Mouse (Mus musculus): ENCODE results near the gene Psmd3. TPM values are rescaled to one million over a fixed set of nuclear protein-coding genes. Genes with fewer than 3 reads are reported as not detected.
"Not testable (repeated sequence)": the region's sequence is repeated elsewhere in the genome, so short reads cannot be mapped to it uniquely, and the experiment has no call there.

The Psmd3 gene
- polyA plus RNA-seq, 1 experiment from 2014 or later, result 201 TPM

- Histone ChIP-seq H3K9ac (ENCODE audit: low read depth, low read length) (no peak overlapping the region), H3K4me2 (no peak overlapping the region)
- 92% methylated on average over 22 of the region's 22 CpGs for WGBS
Measured at GRCm38 (mm10) chr11:98707401-98708281, 25.3 kb downstream of the Psmd3 start.

GRCm38 (mm10) chr11:98708282-98708956 lies 26.1 kb downstream of the Psmd3 start:
- Histone ChIP-seq H3K36me3 (ENCODE audit: control insufficient read depth, insufficient read depth, low read length) (peaks cover 44% of the 10 kb centered on the region), H3K4me1 (replicated peaks; ENCODE audit: control insufficient read depth, insufficient read depth, low read length) (peaks cover 20% of the 10 kb centered on the region), H3K27ac (ENCODE audit: low read depth, low read length) (no peak overlapping the region), H3K4me3 (ENCODE audit: low read depth, low read length) (no peak overlapping the region), H3K9me3 (ENCODE audit: control insufficient read depth, low read length) (no peaks in the 10 kb centered on the region), H3K4me2 (no peak overlapping the region), H3K9ac (ENCODE audit: low read depth, low read length) (no peak overlapping the region), H3K27me3 (replicated peaks; ENCODE audit: control insufficient read depth, insufficient read depth, low read length) (no peaks in the 10 kb centered on the region)
- 80% methylated on average over 19 of the region's 19 CpGs for WGBS
- DNase-seq (ENCODE audit: low spot score), result no peak
- ATAC-seq (replicated peaks; ENCODE audit: low FRiP score), result no peak

More at GRCm38 (mm10) chr11:98707401-98708281, 25.3 kb downstream of the Psmd3 start:
- H3K27ac ChIP-seq (ENCODE audit: low read depth, low read length), result no peak overlapping the region
- no peaks in the 10 kb centered on the region for H3K9me3 ChIP-seq (ENCODE audit: control insufficient read depth, low read length)
- H3K4me3 ChIP-seq (ENCODE audit: low read depth, low read length), result no peak overlapping the region
- H3K36me3 ChIP-seq (ENCODE audit: control insufficient read depth, insufficient read depth, low read length), result peaks cover 42% of the 10 kb centered on the region
- ATAC-seq (replicated peaks; ENCODE audit: low FRiP score) (no peak), DNase-seq (ENCODE audit: low spot score) (no peak)
- H3K27me3 ChIP-seq (replicated peaks; ENCODE audit: control insufficient read depth, insufficient read depth, low read length), result no peaks in the 10 kb centered on the region
- H3K4me1 ChIP-seq (replicated peaks; ENCODE audit: control insufficient read depth, insufficient read depth, low read length), result peaks cover 20% of the 10 kb centered on the region

DNA sequence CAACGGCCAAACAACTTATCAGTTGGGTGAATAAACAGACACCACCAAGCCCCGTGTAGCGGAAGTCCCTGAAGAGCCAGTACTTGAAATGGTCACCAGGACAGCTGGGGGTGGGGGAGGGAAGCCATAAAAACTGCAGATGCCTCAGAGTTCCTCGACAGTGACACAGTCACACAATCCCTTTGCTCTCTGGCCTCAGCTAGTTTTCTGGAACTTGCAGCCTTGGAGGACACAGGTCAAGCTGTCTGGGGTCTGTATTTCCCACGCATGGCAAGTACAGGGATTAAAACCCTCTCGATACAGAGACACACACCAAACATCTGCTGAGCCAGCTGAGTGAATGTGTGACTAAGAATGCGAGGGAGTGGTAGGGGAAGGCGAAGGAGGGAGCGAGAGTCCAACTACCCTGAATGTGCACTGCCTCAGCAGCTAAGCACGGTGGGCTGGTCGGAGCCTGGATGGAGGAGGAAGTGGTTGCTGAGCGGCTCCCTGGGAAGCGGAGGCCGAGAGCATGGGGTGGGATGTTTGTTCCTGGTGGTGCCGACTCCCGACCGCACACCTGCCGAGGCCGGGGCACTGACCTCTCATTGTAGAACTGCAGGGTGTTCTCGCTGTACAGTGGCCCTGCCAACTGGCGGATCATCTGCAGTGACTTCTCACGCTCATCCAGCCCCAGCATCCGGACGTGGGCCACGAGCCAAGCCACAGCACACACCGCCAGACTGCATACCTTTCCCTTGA lies 26.8 kb downstream of the Psmd3 start:
- Histone ChIP-seq H3K9me3 (ENCODE audit: control insufficient read depth, low read length) (no peaks in the 10 kb centered on the region), H3K27me3 (replicated peaks; ENCODE audit: control insufficient read depth, insufficient read depth, low read length) (no peaks in the 10 kb centered on the region), H3K4me2 (peak overlapping the region; percentile 5; the same call in 1 of the 2 replicates), H3K4me3 (ENCODE audit: low read depth, low read length) (no peak overlapping the region), H3K9ac (ENCODE audit: low read depth, low read length) (no peak overlapping the region; the same call in 1 of the 2 replicates), H3K4me1 (replicated peaks; ENCODE audit: control insufficient read depth, insufficient read depth, low read length) (peaks cover 20% of the 10 kb centered on the region), H3K36me3 (ENCODE audit: control insufficient read depth, insufficient read depth, low read length) (peaks cover 48% of the 10 kb centered on the region), H3K27ac (ENCODE audit: low read depth, low read length) (no peak overlapping the region)
- DNase-seq (ENCODE audit: low spot score), result no peak
- WGBS, result 76% methylated on average over 26 of the region's 26 CpGs
- ATAC-seq (replicated peaks; ENCODE audit: low FRiP score), result no peak

DNA sequence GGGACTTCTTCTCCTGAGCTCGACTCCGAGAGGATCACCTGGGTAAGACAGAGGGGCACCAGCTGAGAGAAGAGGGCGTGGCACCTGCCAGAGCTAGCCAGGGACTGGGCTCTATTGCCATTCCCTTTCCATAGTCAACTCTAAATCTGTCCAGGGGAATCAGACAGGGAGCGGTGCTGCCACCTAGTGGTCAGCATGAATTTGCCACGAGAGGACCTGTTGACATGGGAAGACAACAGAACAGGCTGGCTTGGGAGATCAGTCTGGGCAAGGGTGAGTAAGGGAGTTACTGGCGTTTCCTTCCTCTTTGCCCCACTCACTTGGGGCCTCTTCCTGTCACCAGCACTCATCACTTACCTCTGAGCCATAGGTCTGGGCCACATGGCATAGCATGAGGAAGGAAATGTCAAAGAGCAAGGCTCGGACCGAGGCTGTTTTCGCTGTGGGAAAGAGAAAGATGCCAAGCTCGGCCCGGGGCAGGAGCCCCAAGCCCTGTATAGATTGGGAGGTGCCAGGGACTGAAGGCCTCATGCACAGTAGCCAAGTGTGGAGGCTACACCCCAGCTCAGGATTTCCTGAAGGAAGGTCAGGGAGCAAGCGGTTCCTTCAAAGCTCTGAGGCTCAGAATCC lies 28.2 kb downstream of the Psmd3 start:
- peaks cover 20% of the 10 kb centered on the region for H3K4me1 ChIP-seq (replicated peaks; ENCODE audit: control insufficient read depth, insufficient read depth, low read length)
- peak; percentile 80 for DNase-seq (ENCODE audit: low spot score)
- no peaks in the 10 kb centered on the region for H3K27me3 ChIP-seq (replicated peaks; ENCODE audit: control insufficient read depth, insufficient read depth, low read length)
- H3K4me3 ChIP-seq (ENCODE audit: low read depth, low read length), result no peak overlapping the region
- peak; percentile 51 for ATAC-seq (replicated peaks; ENCODE audit: low FRiP score)
- H3K36me3 ChIP-seq (ENCODE audit: control insufficient read depth, insufficient read depth, low read length), result peaks cover 43% of the 10 kb centered on the region
- no peak overlapping the region for H3K27ac ChIP-seq (ENCODE audit: low read depth, low read length)
- H3K9me3 ChIP-seq (ENCODE audit: control insufficient read depth, low read length), result no peaks in the 10 kb centered on the region
- no peak overlapping the region for H3K4me2 ChIP-seq
- no peak overlapping the region for H3K9ac ChIP-seq (ENCODE audit: low read depth, low read length)
- 37% methylated on average over 12 of the region's 12 CpGs for WGBS

DNA sequence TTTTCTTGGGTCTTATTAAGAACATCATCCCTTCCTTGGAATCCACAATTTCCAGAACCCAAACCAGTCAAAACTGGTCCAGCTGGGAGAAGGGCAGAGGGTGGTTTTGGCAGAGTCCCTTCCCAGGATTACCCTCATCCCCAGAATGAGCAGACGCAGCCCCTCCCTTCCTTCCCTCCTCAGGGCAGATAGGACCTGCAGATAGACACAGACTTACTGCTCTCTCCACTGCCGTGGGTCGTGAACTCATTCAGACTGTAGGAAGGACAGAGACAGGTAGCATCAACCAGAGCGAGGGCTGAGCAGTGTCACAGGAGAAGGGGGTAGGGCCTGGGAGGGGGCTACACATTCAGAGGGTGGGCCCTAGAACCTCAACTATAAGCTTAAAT lies 28.7 kb downstream of the Psmd3 start:
- no peak overlapping the region for H3K9ac ChIP-seq (ENCODE audit: low read depth, low read length)
- DNase-seq (ENCODE audit: low spot score) (no peak), ATAC-seq (replicated peaks; ENCODE audit: low FRiP score) (no peak)
- H3K4me3 ChIP-seq (ENCODE audit: low read depth, low read length), result no peak overlapping the region
- no peaks in the 10 kb centered on the region for H3K9me3 ChIP-seq (ENCODE audit: control insufficient read depth, low read length)
- no peak overlapping the region for H3K27ac ChIP-seq (ENCODE audit: low read depth, low read length)
- WGBS, result 56% methylated on average over 4 of the region's 4 CpGs
- no peaks in the 10 kb centered on the region for H3K27me3 ChIP-seq (replicated peaks; ENCODE audit: control insufficient read depth, insufficient read depth, low read length)
- H3K4me2 ChIP-seq, result no peak overlapping the region
- peaks cover 45% of the 10 kb centered on the region for H3K36me3 ChIP-seq (ENCODE audit: control insufficient read depth, insufficient read depth, low read length)
- H3K4me1 ChIP-seq (replicated peaks; ENCODE audit: control insufficient read depth, insufficient read depth, low read length), result peaks cover 20% of the 10 kb centered on the region

DNA sequence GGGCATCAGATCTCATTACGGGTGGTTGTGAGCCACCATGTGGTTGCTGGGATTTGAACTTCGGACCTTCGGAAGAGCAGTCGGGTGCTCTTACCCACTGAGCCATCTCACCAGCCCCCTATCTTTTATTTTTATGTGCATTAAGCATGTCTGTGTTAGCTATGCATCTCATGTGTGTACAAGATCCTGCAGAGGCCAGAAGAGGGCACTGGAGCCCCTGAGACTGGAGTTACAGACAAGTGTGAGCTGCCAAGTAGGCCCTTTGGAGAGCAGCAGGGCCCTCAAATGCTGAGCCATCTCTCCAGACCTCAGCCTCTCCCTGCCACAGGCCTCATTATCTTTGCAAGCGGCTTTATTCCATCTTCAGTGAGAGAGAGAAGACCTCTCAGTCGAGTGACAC lies 29.7 kb downstream of the Psmd3 start:
- 78% methylated on average over 6 of the region's 6 CpGs for WGBS
- DNase-seq (ENCODE audit: low spot score), result not testable (repeated sequence)

DNA sequence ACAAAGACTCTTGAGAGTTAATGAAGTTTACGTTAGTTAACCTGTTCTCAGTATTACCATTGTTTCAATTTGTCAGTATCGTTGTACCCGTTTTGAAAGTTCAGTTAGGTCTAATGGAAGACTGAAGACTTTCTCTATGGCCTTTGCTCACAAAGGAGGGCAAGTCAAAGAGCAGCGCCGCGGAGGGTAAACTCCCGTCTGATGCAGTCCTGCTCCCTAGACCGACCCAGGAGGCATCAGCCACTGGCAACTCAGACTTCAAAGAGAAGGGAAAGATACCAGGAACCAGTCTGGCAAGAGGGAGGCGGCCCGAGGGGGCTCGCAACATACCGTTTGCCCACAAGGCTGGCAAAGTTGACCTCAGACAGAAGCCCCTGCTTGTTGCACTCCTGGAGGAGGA lies 31.3 kb downstream of the Psmd3 start:
- H3K27ac ChIP-seq (ENCODE audit: low read depth, low read length), result no peak overlapping the region
- H3K4me3 ChIP-seq (ENCODE audit: low read depth, low read length), result no peak overlapping the region
- DNase-seq (ENCODE audit: low spot score) (no peak), ATAC-seq (replicated peaks; ENCODE audit: low FRiP score) (no peak)
- H3K4me1 ChIP-seq (replicated peaks; ENCODE audit: control insufficient read depth, insufficient read depth, low read length), result peaks cover 20% of the 10 kb centered on the region
- H3K9ac ChIP-seq (ENCODE audit: low read depth, low read length), result no peak overlapping the region
- H3K4me2 ChIP-seq, result no peak overlapping the region
- no peaks in the 10 kb centered on the region for H3K27me3 ChIP-seq (replicated peaks; ENCODE audit: control insufficient read depth, insufficient read depth, low read length)
- WGBS, result 83% methylated on average over 12 of the region's 12 CpGs
- peaks cover 41% of the 10 kb centered on the region for H3K36me3 ChIP-seq (ENCODE audit: control insufficient read depth, insufficient read depth, low read length)
- H3K9me3 ChIP-seq (ENCODE audit: control insufficient read depth, low read length), result no peaks in the 10 kb centered on the region

More for the DNA sequence above, 29.7 kb downstream of the Psmd3 start:
- not testable (repeated sequence) for H3K9me3 ChIP-seq (ENCODE audit: control insufficient read depth, low read length); H3K27ac ChIP-seq (ENCODE audit: low read depth, low read length); H3K9ac ChIP-seq (ENCODE audit: low read depth, low read length); H3K27me3 ChIP-seq (replicated peaks; ENCODE audit: control insufficient read depth, insufficient read depth, low read length); H3K4me2 ChIP-seq; H3K4me3 ChIP-seq (ENCODE audit: low read depth, low read length)
- peaks cover 20% of the 10 kb centered on the region for H3K4me1 ChIP-seq (replicated peaks; ENCODE audit: control insufficient read depth, insufficient read depth, low read length)
- H3K36me3 ChIP-seq (ENCODE audit: control insufficient read depth, insufficient read depth, low read length), result peaks cover 40% of the 10 kb centered on the region
- 0 out of 2 replicates have a peak, but pooled peaks have one; percentile 42 for ATAC-seq (replicated peaks; ENCODE audit: low FRiP score)

DNA sequence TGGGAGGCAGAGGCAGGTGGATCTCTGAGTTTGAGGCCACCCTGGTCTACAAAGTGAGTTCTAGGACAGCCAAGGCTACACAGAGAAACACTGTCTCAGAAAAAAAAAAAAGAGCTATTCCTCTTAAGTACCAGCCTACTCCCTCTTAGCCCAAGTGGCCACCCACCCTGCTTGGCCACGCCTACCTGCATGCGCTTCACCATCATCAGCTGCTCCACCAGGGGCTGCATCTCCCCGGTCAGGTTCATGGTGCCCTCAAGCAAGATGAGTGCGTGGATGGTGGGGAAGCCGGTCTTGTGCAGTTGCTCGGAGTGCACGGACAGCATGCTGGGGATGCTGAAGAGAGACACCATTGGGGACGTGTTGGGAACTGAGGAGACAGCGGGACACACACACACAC lies 33.6 kb downstream of the Psmd3 start:
- WGBS, result 87% methylated on average over 9 of the region's 9 CpGs
- peaks cover 29% of the 10 kb centered on the region for H3K36me3 ChIP-seq (ENCODE audit: control insufficient read depth, insufficient read depth, low read length)
- peaks cover 6% of the 10 kb centered on the region; the same call in 1 of the 2 replicates for H3K4me1 ChIP-seq (replicated peaks; ENCODE audit: control insufficient read depth, insufficient read depth, low read length)
- no peak overlapping the region for H3K9ac ChIP-seq (ENCODE audit: low read depth, low read length)
- ATAC-seq (replicated peaks; ENCODE audit: low FRiP score) (no peak), DNase-seq (ENCODE audit: low spot score) (no peak)
- H3K4me3 ChIP-seq (ENCODE audit: low read depth, low read length), result no peak overlapping the region
- no peak overlapping the region for H3K4me2 ChIP-seq
- H3K27ac ChIP-seq (ENCODE audit: low read depth, low read length), result no peak overlapping the region
- no peaks in the 10 kb centered on the region for H3K27me3 ChIP-seq (replicated peaks; ENCODE audit: control insufficient read depth, insufficient read depth, low read length)
- no peaks in the 10 kb centered on the region for H3K9me3 ChIP-seq (ENCODE audit: control insufficient read depth, low read length)
